Mouse (Mus musculus): ENCODE data around the gene Mvb12a.

The Mvb12a gene

GRCm38 (mm10) chr8:71526272-71526671 lies 16.4 kb upstream of the Mvb12a start:
- in situ Hi-C loops (cut with MboI, MseI): no loop called here

DNA sequence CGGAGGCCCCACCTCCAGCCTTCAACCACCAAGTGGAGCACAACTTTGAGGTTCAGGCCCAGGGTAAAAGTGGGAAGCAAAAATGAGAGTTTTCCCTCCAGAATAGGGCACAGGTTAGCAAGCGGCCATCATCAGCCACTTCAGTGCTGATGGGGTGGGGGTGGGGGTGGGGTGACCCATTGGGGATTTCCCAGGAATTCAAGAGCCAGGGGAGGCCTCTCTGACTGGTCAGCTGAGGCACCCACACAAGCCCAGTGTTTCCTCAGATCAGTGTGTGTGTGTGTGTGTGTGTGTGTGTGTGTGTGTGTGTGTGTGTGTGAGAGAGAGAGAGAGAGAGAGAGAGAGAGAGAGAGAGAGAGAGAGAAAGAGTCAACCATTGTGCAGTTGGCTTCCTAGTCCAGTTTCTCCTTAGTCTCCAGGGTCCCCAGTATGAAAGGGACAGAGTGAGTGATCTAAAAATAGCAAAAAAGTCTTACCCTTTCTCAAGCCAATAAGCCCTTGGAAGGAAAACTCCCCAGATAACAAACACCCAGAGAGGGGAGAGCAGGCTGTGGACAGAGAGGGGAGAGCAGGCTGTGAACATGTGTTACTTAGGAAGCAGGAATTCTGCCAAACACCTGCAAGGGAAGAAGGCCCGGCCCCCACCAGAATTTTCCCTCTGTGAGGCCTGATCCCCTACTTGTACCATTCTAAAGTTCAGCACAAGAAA lies 15.4 kb upstream of the Mvb12a start:
- in situ Hi-C loops (cut with MboI, MseI): no loop called here

- in situ Hi-C loops (cut with MboI, MseI): no loop called here
Observed at GRCm38 (mm10) chr8:71528362-71529073, 14.2 kb upstream of the Mvb12a start.

DNA sequence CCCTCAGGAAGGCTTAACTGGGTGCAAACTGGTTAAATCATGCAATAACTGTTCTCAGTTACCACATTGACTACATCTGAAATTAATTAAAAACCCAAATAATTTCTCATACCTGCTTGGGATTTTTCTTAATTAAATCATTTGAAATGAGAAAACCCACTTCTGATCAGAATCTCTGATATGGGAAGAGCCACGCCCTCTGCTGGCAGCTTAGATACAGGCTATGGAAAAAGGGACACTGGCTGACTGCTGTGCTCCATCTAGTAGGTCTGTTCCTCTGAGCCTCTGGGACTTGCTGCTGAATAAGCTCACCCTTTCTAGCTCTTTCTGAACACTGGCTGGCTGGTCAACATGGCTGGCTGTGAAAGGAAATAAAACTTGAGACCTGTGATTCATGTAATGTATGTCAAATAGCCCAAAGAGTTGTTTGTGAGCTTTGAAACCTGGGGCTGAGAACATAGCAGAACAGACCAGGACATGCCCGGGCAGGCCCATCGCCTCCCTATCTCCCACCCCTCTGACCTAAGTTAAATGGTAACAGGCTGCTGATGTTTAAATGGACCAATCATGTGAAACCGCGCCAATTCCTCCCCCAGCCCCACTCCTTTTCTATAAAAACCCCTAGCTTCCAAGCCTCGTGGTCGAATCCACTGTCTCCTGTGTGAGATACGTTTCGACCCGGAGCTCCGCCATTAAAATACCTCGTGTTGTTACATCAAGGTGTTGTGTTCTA lies 11.8 kb upstream of the Mvb12a start:
- in situ Hi-C loops (cut with MboI, MseI): loop anchor here (10.0 kb wide), 1 partner anchor 1906 kb away; the partner anchor contains the start of gene Zfp868

- in situ Hi-C loops (cut with MboI, MseI): loop anchor here (10.0 kb wide), 1 partner anchor 1910 kb away; the partner anchor contains the start of gene Zfp868
Observed at GRCm38 (mm10) chr8:71534263-71534810, 8.4 kb upstream of the Mvb12a start.

DNA sequence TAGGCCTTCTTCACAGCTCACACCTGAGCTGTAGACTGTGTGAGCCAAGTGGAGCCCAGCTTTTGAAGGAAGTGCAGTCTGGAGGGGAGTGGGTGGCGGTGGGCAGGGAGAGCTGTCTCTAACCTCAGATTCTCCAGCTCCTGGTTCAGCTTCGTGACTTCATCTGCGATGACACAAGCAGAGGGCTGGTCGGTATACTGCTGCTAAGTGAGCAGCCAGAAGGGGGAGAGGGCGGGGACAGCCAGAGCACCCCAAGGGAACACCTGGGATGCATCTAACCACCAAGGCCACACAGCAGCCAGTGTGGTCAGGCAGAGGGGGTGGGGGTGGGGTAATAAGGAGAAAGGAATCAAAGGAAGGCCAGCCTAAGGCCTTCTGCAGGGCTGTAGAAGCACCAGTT lies 7.1 kb upstream of the Mvb12a start:
- in situ Hi-C loops (cut with MboI, MseI): loop anchor here (5.0 to 10.0 kb wide), 2 partner anchors 48 to 1911 kb away; partner anchors contain the start of genes Ano8, Gtpbp3 and Zfp868

DNA sequence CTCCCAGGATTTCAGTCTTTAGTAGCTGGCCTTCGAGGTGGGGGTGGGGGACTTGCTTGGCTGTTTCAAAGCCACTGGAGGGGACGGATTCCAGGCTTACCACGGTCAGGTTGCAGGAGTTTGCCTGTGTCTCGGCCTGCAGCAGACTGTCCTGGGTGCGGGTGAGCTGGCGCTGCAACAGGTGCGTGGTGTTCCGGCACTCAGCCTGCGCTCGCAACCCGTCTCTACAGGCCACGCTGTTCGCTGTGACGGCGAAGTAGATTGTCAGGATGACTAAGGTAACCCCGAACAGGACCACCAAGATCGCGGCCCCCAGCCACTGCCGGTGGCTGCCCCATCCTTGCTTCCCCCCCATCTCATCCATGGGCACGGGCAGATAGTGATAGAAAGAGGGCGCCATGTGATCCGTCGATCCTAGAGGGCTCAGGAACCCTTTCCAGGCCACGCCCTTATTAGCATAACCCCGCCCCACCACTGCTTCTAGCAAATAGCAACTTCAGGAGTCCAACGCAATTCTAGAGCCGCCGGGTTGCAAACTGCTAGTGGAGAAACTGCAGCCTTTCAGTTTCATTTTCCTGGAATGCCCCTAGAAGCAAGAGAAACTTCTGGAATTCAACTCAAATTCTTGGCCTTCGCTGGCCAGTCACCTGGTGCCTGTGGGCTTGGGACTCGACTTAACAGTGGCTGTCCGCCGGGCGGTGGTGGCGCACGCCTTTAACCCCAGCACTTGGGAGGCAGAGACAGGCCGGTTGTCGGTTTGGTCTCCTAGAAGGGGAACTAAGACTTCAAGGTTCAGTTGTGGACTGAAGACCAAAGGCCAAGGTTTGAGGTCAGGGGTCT lies 5.5 kb upstream of the Mvb12a start, which contains the start of gene Bst2:
TSS of gene Bst2 (minus strand) at position 429 of the 840 bp plus-strand sequence.
- in situ Hi-C loops (cut with MboI, MseI): loop anchor here (5.0 to 10.0 kb wide), 2 partner anchors 50 to 1912 kb away; partner anchors contain the start of genes Ano8, Gtpbp3 and Zfp868

DNA sequence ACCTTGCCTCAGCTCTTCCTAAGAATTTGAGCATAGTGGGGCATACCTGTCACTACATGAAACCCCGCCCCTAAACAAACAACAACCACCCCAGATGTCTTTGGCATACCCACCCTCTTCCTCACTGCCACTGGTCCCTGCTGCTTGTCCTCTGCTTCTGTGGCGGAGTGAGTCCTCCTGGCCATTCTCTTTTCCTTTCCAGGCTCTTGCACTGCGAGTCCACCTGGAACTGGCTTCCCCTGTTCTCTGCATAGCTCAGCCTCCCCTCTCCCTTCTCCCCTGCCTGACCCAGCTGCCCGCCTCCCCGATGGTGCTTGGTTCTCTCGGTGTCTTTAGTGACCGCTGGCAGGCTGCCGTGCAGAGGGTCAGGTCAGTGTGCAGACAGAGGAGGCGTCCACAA lies 1.0 kb downstream of the Mvb12a start:
- in situ Hi-C loops (cut with MboI, MseI): no loop called here

GRCm38 (mm10) chr8:71545053-71545452 lies 2.3 kb downstream of the Mvb12a start:
- in situ Hi-C loops (cut with MboI, MseI): no loop called here

- in situ Hi-C loops (cut with MboI, MseI): no loop called here
Observed at GRCm38 (mm10) chr8:71547590-71547989, 4.9 kb downstream of the Mvb12a start.

DNA sequence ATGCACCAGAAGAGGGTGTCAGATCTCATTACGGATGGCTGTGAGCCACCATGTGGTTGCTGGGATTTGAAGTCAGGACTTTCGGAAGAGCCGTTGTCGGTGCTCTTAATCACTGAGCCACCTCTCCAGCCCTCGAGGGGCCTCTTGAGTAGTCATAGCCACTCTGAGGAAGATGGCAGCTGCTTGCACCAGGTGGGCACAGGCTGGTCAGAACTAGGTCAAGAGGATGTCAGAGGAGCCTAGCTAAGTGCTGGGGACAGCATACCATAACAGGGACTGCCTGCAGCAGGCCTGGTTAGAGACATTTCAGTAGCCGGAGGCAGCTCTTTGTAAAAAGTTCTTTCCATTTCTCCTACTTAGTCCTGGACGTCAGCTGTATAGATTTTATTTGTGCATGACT lies 8.0 kb downstream of the Mvb12a start:
- in situ Hi-C loops (cut with MboI, MseI): no loop called here

DNA sequence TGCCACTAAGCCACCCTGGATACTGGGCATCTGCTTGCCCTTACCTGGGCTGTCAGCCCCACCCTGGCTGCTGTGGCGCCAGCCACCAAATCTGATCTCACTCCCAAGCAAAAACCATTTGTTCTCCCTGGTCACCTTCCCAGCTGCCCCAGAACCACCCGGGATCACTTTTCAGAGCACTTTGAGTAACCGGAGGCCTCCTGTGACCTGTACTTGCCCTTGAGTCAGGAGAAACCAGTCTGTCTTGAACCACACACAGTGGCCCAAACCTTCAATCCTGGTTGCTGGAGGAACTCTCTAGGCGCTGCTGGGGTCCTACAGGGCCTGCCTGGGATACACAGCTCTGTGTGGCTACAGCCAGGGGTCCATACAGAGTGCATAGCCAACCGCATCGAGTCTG lies 10.0 kb downstream of the Mvb12a start:
- in situ Hi-C loops (cut with MboI, MseI): no loop called here

- in situ Hi-C loops (cut with MboI, MseI): no loop called here
Observed at GRCm38 (mm10) chr8:71554001-71554400, 11.3 kb downstream of the Mvb12a start.

DNA sequence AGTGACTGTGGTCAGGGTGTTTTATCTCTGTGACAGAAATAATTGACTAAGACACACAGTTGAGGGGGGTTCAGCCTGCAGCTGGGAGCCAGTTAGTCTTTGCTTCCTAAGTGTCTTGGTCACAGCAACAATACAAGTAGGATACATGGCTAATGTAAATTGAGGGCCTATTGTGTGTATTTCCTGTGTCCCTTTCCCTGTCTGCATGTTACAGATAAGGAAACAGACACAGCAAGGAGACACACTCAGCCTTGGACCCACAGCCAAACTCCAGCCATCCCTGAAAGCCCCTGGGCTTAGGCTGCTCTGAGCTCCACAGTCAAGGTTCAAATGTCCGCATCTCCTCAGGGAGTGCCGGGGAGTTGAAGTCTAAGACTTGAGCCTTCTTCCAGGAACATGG lies 11.9 kb downstream of the Mvb12a start:
- in situ Hi-C loops (cut with MboI, MseI): no loop called here

- in situ Hi-C loops (cut with MboI, MseI): no loop called here
Observed at GRCm38 (mm10) chr8:71558071-71558957, 15.6 kb downstream of the Mvb12a start, which contains the start of gene Tmem221. Gene Tmem221, minus strand, starts transcription at chr8:71558871.

- in situ Hi-C loops (cut with MboI, MseI): no loop called here
Observed at GRCm38 (mm10) chr8:71558958-71559690, 16.4 kb downstream of the Mvb12a start.

DNA sequence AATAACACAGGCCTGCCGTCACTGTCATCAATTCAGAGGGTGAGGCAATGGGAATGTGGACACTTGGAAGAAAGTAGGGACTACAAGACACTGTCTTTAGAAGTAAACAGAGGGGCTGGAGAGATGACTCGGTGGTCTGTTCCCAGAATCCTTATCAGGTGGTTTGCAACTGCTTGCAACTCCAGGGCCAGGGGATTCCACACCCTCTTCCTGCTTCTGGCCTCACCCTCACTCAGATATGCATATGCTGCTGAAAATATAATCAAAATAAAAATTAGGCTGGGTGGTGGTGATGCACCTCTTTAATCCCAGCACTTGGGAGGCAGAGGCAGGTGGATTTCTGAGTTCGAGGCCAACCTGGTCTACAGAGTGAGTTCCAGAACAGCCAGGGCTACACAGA lies 17.3 kb downstream of the Mvb12a start:
- in situ Hi-C loops (cut with MboI, MseI): loop anchor here (5.0 kb wide), 2 partner anchors 37 to 72 kb away; partner anchors contain the start of gene Fam129c

GRCm38 (mm10) chr8:71560765-71561164 lies 18.0 kb downstream of the Mvb12a start:
- in situ Hi-C loops (cut with MboI, MseI): loop anchor here (5.0 kb wide), 2 partner anchors 37 to 72 kb away; partner anchors contain the start of gene Fam129c

DNA sequence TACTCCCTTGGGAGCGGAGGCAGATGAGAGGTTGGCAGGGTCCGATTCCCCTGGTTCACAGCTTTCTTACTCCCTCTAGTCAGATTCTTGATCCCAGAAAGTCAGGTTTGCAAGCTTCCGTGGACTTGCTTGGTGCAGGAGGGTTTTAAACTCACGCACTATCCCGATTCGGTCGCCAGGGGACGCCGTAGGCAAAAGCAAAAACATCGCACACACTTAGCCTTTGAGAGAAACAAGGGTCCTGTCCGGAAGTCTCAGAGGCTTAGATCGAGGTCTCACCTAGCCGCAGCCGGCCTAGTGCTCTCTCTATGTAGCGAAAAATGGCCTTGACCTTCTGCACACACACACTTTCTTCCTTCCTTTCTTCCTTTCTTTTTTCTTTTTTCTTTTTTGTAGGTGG lies 18.7 kb downstream of the Mvb12a start:
- in situ Hi-C loops (cut with MboI, MseI): loop anchor here (5.0 kb wide), 2 partner anchors 36 to 71 kb away; partner anchors contain the start of gene Fam129c
